Mouse (Mus musculus) bone marrow macrophage, adult 2 months (primary cell): ENCODE measurements around the gene Kdelr1.

Experiments used
- CTCF ChIP-seq: IDR thresholded peaks from 2 replicates; pipeline ENCODE4 v1.5.1; 2012; ENCODE audit warnings: low read depth, mild to moderate bottlenecking, low read length, moderate library complexity
- POLR2A ChIP-seq: IDR thresholded peaks from 2 replicates; pipeline ENCODE4 v1.6.1; 2012; ENCODE audit warnings: mild to moderate bottlenecking, low read depth, low read length, borderline replicate concordance

DNA sequence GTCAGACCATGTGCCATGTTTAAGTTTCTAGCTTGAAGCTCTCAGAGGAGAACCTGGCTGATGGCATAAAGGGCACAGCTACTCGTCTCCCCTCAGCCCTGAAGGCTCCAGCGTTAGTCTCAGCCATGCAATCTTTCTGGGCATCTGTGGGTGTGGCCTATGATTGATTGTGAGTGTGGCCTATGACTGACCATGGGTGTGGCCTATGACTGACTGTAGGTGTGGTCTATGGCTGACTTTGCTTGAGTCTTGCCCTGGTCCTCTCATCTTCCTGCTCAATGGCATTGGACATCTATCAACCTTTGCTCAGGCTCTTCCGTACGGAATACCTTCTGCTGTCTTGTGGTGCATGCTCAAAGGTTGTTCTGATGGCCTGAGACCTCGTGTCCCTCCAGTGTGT lies 29.0 kb downstream of the Kdelr1 start:
- TF ChIP-seq POLR2A (no peak), CTCF (no peak)
